Mouse (Mus musculus) midbrain, embryonic 14.5 days (tissue): Measurements from ENCODE around the gene Mycbp2. TPM values are rescaled to one million over a fixed set of nuclear protein-coding genes. Genes with fewer than 3 reads are reported as not detected.
A peak's percentile ranks its signal among the peaks of the same experiment; 100 is the strongest.

Source experiments
- ATAC-seq: fragments of 200-750 bp; cut with Nextera tagmentation; 2 replicates; pipeline ENCODE4 v1.8.0; 2017; ENCODE audit warnings: moderate number of reproducible peaks, moderate library complexity; ENCODE audit not compliant: low FRiP score, low TSS enrichment
- DNase-seq: peaks from one replicate; pipeline ENCODE4 v3.0.0-alpha.2; 2015
- H3K27ac ChIP-seq: fragments of 300-500 bp; sonication (generic); replicated peaks from 2 replicates; pipeline ENCODE4 v1.5.1; 2014; ENCODE audit warnings: mild to moderate bottlenecking, low read depth, low read length, moderate library complexity
- H3K27me3 ChIP-seq: fragments of 300-500 bp; sonication (generic); 2 replicates; pipeline ENCODE4 v1.6.1; 2014; ENCODE audit warnings: low read length, control low read depth, mixed read lengths; ENCODE audit not compliant: control insufficient read depth, insufficient read depth
- H3K36me3 ChIP-seq: fragments of 300-500 bp; sonication (generic); 2 replicates; pipeline ENCODE4 v1.6.1; 2014; ENCODE audit warnings: low read length, control low read depth; ENCODE audit not compliant: control insufficient read depth, insufficient read depth
- H3K4me1 ChIP-seq: fragments of 300-500 bp; sonication (generic); 2 replicates; pipeline ENCODE4 v1.6.1; 2014; ENCODE audit warnings: mild to moderate bottlenecking, antibody characterized with exemption, low read length, control low read depth; ENCODE audit not compliant: control insufficient read depth, insufficient read depth
- H3K4me2 ChIP-seq: fragments of 300-500 bp; sonication (generic); 2 replicates; pipeline ENCODE4 v1.6.1; 2014; ENCODE audit warnings: mild to moderate bottlenecking, low read length, moderate library complexity
- H3K4me3 ChIP-seq: fragments of 300-500 bp; sonication (generic); replicated peaks from 2 replicates; pipeline ENCODE4 v1.5.1; 2014; ENCODE audit warnings: low read depth, low read length
- H3K9ac ChIP-seq: fragments of 300-500 bp; sonication (generic); replicated peaks from 2 replicates; pipeline ENCODE4 v1.6.1; 2014; ENCODE audit warnings: mild to moderate bottlenecking, low read length, moderate library complexity
- H3K9me3 ChIP-seq: fragments of 300-500 bp; sonication (generic); 2 replicates; pipeline ENCODE4 v1.6.1; 2016; ENCODE audit warnings: low read length, control low read depth, mixed read lengths; ENCODE audit not compliant: control insufficient read depth
- WGBS: fragments of 180-500 bp; shearing (Covaris S2); extraction: QIAGEN DNeasy Blood & Tissue Kit; methylation state at CpG from one replicate; pipeline ENCODE4 v1.1.7; 2014; 5-methylcytosine and 5-hydroxymethylcytosine counted together
- polyA plus RNA-seq: library from polyadenylated mRNA; unstranded; fragments of >200 nt; fragmentation: Nextera tagmentation; extraction: Ambion mirVana; gene quantifications from 2 replicates; pipeline ENCODE4 v1.2.1, GENCODE M21; 2014

Mycbp2 gene
- polyA plus RNA-seq, 1 experiment from 2014 or later = 77.6 TPM

GRCm38 (mm10) chr14:103069465-103069863, 277.1 kb downstream of the Mycbp2 start:
- Histone ChIP-seq H3K36me3 (no peaks in the 10 kb centered on the region; the same call in 1 of the 2 replicates), H3K4me3 (peak overlapping the region; percentile 67), H3K27ac (peak overlapping the region; percentile 81), H3K4me1 (peaks cover 9% of the 10 kb centered on the region; the same call in 1 of the 2 replicates), H3K9me3 (no peaks in the 10 kb centered on the region), H3K27me3 (no peaks in the 10 kb centered on the region), H3K4me2 (peak overlapping the region; percentile 87), H3K9ac (peak overlapping the region; percentile 63)
- WGBS = 8% methylated on average over 12 of the region's 12 CpGs
- DNase-seq = no peak
- ATAC-seq = peak; percentile 74

DNA sequence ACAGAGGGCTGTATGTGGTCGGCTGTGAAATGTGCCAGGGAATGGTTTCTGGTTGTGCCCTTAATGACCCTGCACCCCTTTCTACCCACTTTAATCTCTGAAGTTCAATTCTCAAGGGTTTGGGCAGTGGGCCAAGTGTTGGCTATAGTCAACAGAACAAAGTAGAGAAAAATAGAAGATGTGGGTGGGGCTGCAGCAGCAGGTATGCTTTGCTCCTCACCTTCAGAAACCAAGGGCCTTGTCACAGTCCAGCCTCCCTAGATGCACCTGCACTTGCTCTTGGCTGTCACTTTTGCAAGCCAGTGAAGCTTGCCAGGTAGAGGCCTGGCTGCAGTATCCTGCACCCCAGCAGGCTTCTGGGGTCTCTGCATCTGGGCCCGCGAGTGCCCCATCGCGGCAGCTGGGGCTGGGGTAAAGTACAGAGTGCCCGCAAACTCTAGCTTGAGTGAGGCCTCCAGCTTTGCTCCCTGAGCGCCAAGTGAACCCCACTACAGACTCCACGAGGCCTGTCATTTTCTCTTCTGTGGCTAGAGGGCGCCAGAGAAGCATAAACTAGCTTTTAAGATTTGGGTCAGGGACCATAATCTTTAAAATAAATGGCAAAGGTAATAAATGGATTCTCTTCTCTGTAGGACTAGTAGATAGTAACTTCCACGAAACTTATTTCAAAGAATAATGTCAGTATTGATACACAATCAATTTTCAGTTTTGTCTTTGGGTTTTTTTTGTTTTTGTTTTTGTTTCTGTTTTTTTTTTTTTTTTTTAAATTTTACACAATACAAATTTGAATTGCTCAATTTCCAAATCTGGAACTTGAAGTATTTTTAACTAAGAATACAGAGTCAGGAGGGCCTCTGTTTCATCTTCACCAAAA, 281.1 kb downstream of the Mycbp2 start:
- WGBS = 13% methylated on average over 10 of the region's 10 CpGs
- no peak for ATAC-seq
- H3K4me2 ChIP-seq = no peak overlapping the region

More for the DNA sequence above, 281.1 kb downstream of the Mycbp2 start:
- Histone ChIP-seq H3K9ac (no peak overlapping the region), H3K9me3 (no peaks in the 10 kb centered on the region), H3K4me1 (0 out of 2 replicates have a peak, but pooled peaks cover 4% of the 10 kb centered on the region), H3K4me3 (no peak overlapping the region), H3K27me3 (no peaks in the 10 kb centered on the region), H3K27ac (no peak overlapping the region), H3K36me3 (no peaks in the 10 kb centered on the region)
- peak; percentile 88 for DNase-seq

Other genes starting within 250 kb of the Mycbp2 start
- gene Fbxl3, start 247.2 kb downstream of the Mycbp2 start, polyA plus RNA-seq = 30.4 and 36.2 TPM in 2 replicates
- gene Scel, start 166.5 kb upstream of the Mycbp2 start, polyA plus RNA-seq = 0.08 and 0.20 TPM in 2 replicates